Mouse (Mus musculus) left cerebral cortex, adult 11 months (tissue): ENCODE data around the gene Myo1g.
A peak's percentile ranks its signal among the peaks of the same experiment; 100 is the strongest.
"Not testable (repeated sequence)": the region's sequence is repeated elsewhere in the genome, so short reads cannot be mapped to it uniquely, and the experiment has no call there.

ENCODE experiments used
- DNase-seq: peaks from one replicate; pipeline ENCODE4 v3.0.0; 2022; ENCODE audit warnings: low spot score

Myo1g gene

DNA sequence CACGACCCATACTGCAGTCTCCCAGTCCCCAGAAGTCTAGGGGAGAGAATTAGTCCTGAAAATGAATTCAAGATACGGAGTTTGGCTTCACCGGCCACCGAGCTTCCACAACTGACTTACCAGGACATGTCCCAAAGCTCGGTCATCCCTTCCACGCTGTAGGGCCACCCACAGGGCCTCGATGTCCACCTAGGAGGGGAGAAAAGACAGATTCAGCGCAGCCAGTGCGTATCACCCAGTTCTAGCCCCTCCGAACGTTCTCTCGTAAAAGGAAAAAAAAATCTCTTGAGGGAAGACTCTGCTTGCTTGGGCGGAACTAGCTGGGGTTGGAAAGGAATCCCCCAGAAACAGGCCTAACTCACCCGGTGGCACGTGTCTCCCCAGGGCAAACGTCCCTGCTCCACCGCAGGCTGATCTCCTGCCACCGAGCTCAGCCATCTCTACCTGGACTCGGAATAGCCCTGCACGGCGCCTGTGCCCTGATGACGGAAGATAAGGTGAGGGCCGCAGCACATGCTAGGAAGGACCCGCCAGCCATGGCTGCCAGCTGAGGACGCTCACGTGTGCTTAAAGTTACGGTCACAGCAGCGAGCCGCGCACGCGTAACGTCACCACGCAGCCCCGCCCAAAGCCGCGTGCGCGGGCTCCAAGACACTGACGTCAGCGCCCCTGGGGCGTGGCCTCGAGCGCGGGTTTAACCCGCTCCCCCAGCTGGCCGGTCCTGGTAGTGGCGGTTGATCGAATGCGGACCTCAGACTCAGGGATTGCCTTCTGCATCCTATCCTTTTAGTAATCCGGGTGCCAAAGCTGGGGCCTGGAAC is 7.6 kb upstream of the Myo1g start:
- peak; percentile 95 for DNase-seq

DNA sequence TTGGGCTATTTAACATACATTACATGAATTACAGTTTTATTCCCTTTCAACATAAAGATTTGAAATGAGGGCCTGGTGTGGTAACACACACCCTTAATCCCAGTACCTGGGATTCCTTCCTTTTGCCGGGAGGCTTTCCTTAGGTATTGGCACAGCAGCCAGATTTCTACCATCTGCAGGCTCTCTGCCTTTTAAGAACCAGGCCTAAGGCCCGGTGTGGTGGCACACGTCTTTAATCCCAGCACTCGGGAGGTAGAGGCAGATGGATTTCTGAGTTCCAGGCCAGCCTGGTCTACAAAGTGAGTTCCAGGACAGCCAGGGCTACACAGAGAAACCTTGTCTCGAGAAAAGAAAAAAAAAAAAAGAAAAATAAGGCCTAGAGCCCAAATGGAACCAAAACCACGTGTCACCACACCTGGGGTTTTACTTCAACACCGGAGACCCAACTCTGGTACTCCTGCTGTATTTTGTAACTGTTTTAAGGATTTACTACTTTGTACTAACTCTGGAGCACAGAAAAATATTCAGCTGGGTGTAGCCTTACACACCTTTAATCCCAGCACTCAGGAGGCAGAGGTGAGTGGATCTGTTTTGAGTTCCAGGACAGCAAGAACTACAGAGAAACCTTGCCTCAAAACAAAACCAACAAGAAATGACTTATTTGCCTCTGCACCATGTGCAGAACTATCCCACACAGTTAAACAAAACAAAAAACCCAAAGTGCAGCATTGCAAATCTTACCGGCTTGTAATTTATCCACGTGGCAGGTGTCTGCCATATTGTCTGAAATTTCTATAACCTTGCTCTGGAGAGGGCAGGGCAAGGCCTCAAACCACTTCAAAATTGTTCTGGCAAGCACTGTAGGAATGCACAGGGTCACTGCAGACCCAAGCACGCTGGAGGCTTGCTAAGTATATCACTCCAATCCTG is 6.8 kb upstream of the Myo1g start:
- no peak for DNase-seq

DNA sequence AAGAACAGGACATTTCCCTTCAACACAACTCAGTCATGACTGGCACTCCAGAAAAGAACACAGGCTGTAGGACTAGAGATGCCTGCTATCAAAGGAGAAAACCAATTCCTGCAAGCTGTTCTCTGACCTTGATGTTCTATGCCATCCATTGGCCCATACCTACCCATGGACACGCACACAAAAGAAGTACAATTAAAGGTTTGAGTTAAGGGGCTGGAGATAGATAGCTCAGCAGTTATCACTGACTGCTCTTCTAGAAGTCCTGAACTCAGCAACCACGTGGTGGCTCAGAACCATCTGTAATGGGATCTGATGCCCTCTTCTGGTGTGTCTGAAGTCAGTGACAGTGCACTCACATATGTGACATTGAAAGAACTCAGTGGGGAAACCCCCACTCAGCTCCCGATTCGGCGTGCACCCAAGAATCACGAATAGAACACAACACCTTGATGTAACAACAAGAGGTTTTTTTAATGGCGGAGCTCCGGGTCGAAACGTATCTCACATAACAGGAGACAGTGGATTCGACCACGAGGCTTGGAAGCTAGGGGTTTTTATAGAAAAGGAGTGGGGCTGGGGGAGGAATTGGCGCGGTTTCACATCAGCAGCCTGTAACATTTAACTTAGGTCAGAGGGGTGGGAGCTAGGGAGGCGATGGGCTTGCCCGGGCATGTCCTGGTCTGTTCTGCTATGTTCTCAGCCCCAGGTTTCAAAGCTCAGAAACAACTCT is 5.9 kb upstream of the Myo1g start:
- not testable (repeated sequence) for DNase-seq

DNA sequence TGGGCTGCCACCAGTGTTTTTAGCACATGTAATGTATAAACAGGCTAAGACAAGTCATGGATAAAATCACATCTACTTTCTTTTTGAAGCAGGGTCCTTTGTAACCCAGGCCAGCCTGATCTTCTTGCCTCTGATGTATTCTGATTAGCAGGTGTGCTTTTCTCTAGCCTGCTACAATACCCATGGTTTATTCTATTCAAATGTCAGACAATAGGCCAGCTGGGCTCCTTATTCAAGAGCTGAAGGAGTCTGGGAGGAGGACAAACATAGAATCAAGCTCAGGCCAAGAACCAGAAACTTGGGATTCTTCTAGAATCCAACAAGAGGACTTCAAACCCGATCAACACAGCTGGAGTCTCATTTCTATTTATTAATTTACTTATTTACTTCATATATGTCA is 4.5 kb upstream of the Myo1g start:
- no peak for DNase-seq

DNA sequence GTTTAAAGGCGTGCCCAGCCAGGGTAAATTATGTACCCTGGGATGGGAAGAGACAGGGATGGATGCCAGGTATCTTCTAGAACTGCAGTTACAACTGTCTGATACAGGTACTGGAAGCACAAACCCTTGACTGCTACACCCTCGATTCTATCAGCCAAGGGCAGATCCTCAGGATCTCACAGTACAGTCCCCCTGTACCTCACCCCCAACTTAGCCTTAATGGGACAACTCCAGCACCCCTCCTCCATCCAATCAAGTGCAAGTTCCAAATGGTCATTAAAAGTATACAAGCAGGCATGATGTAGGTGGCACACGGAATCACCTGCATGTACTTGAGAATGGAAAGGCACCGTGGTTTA is 4.1 kb upstream of the Myo1g start:
- DNase-seq, result no peak

DNA sequence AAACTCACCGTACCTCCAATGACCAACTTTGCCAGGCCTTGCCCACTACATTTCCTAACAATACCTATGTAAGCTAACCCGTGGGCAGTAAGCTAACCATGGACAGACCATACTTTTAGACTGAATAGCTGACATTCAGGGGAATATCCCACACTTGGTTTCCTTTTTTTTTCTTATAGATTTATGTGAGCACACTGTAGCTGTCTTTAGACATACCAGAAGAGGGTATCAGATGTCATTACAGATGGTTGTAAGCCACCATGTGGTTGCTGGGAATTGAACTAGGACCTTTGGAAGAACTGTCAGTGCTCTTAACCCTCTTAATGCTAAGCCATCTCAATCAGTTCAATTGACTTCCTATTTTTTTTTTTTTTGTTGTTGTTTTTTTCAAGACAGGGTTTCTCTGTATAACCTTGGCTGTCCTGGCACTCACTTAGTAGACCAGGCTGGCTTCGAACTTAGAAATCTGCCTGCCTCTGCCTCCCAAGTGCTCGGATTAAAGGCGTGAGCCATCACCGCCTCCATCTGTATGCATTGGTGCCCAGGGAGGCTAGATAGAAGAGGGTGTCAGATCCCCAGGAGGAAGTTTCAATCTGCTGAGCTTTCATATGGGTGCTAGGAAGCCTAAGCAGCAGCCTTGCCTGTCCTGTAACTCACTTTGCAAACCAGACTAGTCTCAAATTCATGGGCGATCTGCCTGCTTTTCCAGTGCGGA is 3.6 kb upstream of the Myo1g start:
- DNase-seq, result no peak

DNA sequence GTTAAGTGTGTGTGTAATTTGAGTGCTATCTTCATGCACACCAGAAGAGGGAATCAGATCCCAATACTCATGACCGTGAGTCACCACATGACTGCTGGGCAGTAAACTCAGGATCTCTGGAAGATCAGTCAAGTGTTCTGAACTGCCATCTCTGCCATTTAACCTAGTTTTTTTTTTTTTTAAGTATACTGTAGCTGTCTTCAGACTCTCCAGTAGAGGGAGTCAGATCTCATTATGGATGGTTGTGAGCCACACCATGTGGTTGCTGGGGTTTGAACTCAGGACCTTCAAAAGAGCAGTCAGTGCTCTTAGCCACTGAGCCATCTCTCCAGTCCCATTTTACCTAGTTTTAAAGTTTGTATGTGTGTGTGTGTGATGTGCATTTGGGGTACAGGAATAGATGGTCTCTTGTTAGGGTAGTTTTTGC is 2.9 kb upstream of the Myo1g start:
- DNase-seq, result no peak

DNA sequence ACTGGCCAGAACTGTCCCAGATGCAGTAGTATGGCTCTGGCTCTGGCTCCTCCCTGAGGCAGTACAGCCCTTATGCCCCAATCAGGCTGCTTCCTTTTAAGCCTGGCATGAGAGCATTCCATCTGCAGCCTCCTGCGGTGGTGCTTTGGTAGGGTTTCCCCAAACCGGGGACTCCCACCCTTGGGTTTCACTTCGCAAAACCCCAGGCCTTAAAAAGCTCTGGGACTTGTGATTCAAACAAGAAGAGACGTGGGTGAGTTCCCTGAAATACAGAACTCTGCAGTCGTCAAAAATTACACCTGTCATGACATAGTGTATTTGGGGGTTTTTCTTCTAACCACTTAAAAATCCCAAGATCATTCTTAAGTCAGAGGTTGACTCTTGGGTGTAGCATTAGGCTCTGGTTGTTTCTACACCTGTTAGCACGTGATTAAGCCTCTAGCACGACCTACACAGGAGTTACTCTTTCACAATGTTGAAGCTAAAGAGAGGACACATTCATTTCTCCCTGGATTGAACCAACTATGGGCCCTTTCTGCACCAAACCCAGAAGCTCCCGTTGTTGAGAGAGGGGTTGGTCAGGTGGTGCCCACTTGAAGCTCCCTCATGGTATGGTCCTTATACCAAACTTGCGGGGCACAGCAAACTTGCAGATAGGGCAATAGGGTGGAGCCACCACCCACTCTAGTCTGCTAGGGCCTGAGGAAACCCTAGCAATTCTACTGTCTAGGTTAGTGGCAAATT is 2.2 kb upstream of the Myo1g start:
- no peak for DNase-seq

DNA sequence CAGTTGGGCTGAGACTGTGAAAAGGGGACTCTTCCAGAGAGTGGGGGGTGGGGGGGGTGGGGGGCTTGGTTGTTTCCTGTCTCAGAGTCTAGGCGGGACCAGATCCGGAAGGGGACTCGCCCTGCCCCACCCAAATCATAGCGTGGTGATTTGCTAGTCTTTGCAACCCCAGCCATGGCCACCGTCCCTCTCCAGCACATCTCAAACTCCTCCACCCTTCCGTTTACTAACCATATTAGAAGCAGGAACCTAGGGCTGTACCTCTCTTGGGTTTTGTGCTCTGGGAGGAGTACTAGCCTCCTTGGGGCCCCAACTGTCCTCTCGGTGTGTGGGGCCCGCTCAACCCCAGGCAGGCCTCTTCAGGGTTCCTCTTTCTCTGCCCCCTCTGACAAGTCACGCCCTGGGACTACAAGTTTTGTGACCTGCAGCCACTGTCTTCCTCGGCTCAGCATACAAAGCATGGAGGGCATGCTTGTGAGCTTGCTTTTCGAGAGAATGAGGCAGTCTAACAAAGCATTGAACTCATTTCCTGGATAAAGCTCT is 1.2 kb downstream of the Myo1g start:
- DNase-seq, result no peak

DNA sequence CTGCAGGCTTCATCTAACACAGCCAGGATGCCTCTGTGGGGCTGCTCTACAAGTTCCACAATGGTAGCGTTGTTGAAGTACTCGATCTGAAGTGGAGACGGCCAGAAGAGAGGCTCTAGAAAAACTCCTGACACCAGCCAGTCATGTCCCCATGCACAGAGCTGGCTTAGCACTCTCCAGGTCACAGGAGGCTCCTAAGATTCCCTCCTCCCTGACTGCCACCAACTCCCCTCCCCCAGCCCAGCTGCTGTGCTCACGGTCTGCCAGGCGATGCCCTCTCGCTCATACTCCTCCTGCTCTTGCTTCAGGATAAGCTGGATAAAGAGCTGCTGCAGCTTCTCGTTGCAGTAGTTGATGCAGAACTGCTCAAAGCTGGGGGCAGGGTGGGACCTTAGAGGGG is 5.9 kb downstream of the Myo1g start:
- no peak for DNase-seq

DNA sequence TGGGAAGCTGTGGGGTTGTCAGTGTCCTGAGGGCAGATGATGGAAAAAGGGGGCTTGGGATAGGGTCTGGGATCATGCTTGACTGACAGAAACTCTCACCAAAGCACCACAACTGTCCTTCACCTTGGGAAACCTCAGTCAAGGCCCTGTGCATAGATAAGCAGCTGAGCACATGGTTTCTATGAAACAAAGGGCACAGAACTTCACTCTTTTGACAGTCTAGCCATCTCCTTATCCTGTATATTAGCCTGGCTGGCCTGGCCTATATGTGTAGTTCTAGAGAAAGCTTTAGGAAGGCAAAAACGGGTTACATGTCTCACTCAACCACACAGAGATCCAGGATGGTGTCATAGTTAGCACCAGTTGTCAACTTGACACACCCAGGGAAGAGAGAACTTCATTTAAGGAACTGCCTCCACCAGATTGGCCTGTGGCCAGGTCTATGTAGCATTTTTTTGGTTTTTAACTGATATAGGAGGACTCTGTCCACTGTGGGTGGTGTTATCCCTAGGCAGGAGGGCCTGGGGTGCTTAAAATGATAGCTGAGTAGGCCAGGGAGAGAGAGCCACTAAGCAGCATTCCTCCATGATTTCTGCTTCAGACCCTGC is 12.4 kb downstream of the Myo1g start:
- DNase-seq, result no peak

DNA sequence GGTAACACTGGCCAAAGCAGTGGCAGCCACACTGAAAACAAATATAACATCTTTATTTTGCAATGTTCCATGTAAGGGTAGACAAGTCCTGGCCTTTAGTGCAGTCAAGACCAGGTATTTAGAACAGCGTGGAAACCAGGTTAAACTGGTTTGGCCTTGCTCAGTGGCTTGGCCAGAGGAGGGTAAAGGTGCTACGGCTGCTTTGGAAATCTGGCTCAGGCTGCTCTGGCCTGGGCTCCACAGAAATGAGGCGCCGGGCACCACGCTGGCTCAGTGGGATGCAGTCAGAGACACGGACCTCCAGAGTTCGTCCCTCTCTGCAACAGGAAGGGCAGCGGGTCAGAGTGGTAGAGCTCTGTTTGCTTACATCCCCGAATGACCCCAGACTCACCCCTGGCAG is 14.2 kb downstream of the Myo1g start:
- DNase-seq, result no peak

DNA sequence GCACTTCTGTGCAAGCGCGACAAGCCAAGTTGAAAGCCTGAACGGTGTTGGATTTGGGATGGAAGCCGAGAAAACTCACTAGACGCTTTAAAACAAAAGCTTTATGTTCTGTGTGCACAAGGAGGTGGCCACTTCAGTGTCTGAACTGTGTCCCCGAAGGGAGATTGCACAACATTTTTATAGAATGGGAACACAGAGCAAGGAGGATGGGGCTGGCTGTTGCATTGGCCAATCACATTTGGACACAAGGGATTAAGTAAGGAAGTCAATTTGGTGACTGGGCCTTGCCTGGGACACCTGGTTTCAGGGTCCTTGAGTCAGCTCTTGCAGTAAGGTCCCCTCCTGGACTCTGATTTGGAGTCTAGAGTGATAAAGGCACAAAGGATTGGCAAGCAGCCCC is 16.1 kb downstream of the Myo1g start:
- no peak for DNase-seq

DNA sequence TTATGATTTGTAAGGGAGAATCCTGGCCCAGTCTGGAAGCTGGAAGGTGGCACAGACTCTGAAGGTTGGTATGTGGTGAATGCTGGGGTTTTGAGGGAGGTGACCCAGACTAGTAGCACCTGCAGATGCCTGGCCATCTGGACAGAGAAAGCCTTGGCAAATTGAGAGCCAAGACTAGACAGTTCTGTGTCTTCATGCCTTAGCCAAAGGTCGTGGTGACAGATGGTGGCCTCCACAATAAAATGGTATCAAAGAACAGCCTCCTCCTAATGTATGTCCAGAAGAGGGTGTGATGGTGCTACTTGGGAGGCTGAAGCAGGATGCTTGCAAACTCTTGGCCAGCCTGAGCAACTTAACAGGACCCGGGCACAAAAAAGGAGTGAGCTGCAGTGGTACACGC is 16.5 kb downstream of the Myo1g start:
- no peak for DNase-seq

DNA sequence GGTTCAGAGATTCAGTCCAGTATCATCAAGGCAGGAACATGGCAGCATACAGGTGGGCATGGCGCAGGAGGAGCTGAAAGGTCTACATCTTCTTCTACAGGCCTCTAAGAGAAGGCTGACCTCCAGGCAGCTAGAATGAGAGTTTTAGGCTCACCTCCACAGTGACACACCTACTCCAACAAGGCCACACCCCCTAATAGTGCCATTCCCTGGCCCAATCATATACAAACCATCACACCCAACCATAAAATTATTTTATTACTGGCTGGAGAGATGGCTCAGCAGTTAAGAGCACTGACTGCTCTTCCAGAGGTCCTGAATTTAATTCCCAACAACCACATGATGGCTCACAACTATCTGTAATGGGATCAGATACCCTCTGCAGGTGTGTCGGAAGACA is 18.3 kb downstream of the Myo1g start:
- no peak for DNase-seq

DNA sequence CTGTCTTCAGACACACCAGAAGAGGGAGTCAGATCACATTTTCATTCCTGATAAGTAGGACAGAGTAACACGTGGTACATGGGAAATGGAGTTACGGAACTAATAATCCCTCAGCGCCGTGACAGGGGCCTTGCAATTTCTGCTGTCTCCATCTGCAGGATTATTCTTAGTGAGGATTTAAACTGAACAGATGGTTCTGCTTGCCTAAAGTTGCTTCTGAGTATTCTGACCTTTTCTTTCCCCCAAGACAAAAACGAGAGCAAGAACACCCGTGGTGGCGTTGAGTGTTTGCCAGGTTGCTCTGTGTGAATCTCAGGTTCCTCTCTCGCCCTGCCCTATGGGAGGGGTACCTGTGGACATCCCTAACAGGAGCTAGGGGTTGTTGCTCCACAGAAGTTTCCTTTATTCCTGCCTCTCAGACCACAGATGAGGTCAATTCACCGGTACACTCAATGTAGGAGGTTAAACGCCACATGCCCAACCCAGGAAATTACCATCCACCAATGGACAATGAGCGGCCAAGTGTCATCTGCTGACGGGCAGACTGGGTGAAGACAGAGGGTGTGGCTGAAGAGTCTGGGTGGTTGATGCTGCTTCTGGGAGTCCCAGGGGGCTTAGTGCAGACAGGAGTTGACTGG is 23.3 kb downstream of the Myo1g start:
- no peak for DNase-seq

DNA sequence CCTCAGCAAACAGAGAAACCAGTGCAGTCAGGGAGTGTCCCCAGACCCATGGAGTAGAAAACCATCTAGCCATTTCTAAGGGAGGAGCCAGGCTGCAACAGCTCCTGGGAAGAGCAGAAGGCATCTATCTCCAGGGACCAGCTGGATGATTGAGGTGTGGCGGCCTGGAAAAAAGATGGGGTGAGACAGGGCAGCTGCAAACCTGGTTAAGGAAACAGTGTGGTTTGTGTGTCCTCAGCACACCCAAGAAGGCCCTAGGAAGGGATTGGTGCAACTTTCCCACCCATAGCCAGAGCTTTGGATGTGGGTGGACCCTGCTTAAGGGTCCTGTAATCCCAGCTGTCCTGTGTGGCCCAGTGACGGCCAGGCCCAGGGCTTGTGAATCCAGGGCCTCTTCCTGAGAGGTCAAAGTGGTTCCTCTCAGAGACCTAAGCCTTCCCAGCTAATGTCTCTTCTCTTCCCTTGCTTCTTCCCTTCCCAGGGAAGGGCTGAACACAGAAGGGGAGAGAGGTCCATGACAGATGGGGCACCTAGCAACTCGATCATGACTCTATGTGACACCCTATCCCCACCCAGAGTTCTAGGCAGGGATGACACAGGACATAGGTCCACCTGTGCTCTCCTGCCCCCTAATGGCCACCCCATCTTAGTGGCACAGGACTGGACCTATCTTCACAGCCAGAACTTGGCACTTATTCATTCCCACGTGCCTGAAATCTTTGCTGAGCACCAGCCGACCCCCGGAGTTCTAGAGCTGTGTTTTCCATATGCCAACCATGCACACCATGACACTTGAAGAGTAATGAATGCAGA is 30.9 kb downstream of the Myo1g start:
- no peak for DNase-seq

DNA sequence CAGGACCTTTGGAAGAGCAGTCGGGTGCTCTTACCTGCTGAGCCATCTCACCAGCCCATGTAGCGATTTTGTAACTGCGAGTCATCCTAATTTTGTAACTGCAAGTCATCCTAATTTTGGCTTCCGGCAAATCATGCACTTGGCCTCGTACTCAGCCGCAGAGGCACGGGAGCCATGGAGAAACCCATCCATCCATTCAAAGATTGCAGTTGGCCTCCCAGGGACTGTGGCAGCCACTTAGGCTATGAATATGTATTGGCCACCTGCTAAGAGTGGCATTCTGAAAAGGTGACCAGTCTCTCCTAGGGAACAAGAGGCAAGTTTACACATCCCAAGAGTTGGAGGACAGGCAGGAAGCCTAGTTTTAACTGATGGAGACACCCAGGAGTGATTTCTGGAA is 31.5 kb downstream of the Myo1g start:
- no peak for DNase-seq

DNA sequence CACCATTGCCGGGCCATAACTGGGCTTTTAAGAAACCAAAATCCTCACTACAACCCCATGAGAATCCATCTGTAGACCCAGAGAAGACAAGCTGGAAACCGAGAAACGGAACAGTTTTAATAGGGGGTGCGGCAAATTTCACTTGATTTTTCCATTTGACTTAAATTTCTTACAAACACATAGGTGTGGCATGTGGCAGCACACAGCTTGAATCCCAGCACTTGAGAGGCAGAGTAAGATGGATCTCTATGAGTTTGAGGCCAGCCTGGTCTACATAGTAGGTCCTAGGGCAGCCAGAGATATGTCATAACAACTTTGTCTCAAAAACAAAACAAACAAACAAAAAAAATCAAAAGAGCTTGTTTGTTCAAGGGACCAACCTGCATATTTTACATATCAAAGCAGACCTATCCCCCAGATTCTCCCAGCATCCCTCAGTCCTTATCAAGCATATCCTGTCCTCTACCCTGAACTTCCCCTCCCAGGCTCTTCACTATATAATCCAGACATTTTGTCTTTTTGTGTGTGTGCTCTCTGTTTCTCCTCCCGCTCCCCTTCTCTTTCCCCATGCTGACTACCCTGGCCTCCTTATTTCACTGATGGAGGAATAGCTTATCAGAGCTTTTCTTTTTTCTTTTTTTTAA is 32.6 kb downstream of the Myo1g start:
- no peak for DNase-seq
